Mouse (Mus musculus) CH12.LX (cell line): Measurements from ENCODE around the gene Ncl.

Source experiments
- CHD2 ChIP-seq: IDR thresholded peaks from 2 replicates; pipeline ENCODE4 v1.6.1; 2011; ENCODE audit warnings: low read length, improper control_type of control experiment
- CTCF ChIP-seq, 2 experiments: IDR thresholded peaks in 1 of 2; conservative IDR thresholded peaks in 1 of 2; 2 replicates each; pipeline ENCODE4 v1.5.1; 2011 to 2012; ENCODE audit warnings: low read depth in 2 of 2, low read length in 2 of 2, improper control_type of control experiment in 1 of 2, inconsistent platforms in 1 of 2, mild to moderate bottlenecking in 1 of 2, moderate library complexity in 1 of 2
- JUND ChIP-seq: conservative IDR thresholded peaks from 2 replicates; pipeline ENCODE4 v1.6.1; 2011; ENCODE audit warnings: low read depth, low read length, improper control_type of control experiment
- NELFE ChIP-seq: IDR thresholded peaks from 2 replicates; pipeline ENCODE4 v1.6.1; 2011; ENCODE audit warnings: low read depth, low read length, improper control_type of control experiment
- POLR2A ChIP-seq: IDR thresholded peaks from 2 replicates; pipeline ENCODE4 v1.6.1; 2011; ENCODE audit warnings: low read depth, mild to moderate bottlenecking, improper control_type of control experiment, low read length
- TCF12 ChIP-seq: IDR thresholded peaks from 2 replicates; pipeline ENCODE4 v1.6.1; 2014; ENCODE audit warnings: low read depth, mild to moderate bottlenecking, inconsistent platforms, low read length, improper control_type of control experiment

DNA sequence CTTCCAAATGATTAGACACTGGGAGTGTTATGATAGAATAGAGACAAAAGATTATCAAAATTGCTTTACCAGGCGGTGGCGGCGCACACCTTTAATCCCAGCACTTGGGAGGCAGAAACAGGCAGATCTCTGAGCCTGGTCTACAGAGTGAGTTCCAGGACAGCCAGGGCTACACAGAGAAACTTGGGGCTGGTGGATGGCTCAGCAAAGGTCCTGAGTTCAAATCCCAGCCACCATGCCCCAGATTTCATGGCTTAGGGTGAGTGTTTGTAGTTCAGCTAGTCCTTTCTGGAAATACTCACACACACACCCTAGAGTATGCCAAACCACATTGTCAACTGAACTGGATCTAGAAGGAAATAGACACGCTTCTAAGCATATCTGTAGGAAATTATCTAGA, 14.1 kb downstream of the Ncl start:
- no peak; the same call in none of the 2 replicates for TF ChIP-seq POLR2A
- TF ChIP-seq TCF12, result no peak
- TF ChIP-seq JUND, result no peak
- no peak for TF ChIP-seq NELFE
- TF ChIP-seq CTCF (conservative IDR thresholded peaks at IDR 0.05 in 1 of 2, IDR thresholded peaks at IDR 0.05 in 1 of 2; ENCODE audit: low read depth in 2 of 2, low read length in 2 of 2), result no peak
- TF ChIP-seq CHD2, result no peak
